Mouse (Mus musculus): Measurements from ENCODE around the gene Tmem236. TPM values are rescaled to one million over a fixed set of nuclear protein-coding genes. Genes with fewer than 3 reads are reported as not detected.

Gene Tmem236
- 229 TPM for polyA plus RNA-seq (2014; fragmentation: Illumina TruSeq; extraction: RNeasy Lipid Tissue Mini Kit (QIAGEN cat#74804); ENCODE audit: low read depth, low replicate concordance)

DNA sequence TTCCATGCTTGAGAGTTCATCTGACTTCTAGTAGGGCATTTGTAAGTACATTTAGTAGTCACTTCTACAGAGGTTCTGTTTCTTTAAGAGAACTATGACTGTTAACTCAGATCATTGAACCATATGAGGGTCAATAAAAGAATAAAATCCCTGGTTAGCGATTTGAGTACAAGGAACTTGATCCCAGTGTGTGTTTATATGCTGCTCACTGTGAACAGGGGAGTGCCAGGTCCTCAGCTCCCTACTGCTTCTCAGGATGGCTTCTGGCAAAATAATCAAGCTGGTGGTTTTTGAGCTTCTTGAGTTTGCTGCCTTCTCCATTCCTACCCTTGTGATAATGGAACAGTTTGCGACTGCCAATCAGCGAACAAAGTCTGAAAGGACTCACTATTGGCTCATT, at the start of gene Tmem236:
Tmem236 (plus strand) TSS at position 190 of the 400 bp plus-strand sequence.

DNA sequence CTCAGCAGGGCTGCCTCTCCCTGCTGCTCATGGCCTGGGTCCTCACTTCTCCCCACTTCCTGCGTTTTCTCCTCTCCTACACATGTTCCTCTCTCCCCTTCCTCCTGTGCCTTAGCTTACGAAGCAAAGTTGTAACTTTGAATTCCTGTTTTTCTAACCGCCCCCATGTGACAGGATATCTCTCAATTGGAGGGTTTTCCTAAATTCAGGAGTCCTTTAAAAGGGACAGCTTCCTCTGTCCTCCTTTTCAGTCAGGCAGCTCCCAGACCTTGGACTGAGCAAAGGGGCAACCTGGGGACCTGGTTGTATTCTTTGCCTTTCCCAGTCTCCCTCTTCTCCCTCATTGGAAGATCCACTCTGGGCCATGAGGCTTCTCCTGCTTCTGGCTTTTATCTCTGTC, 54.8 kb downstream of the Tmem236 start, which contains the start of gene Mrc1:
Mrc1 (plus strand) TSS at position 244 of the 400 bp plus-strand sequence.

Other genes starting within 250 kb of the Tmem236 start
- gene Hacd1, start 118.4 kb upstream of the Tmem236 start, polyA plus RNA-seq (2014; fragmentation: Illumina TruSeq; extraction: RNeasy Lipid Tissue Mini Kit (QIAGEN cat#74804); ENCODE audit: low read depth, low replicate concordance): 120 TPM
- gene Stam, start 100.4 kb upstream of the Tmem236 start, polyA plus RNA-seq (2014; fragmentation: Illumina TruSeq; extraction: RNeasy Lipid Tissue Mini Kit (QIAGEN cat#74804); ENCODE audit: low read depth, low replicate concordance): 157 TPM
- gene Mrc1, start 54.9 kb downstream of the Tmem236 start, polyA plus RNA-seq (2014; fragmentation: Illumina TruSeq; extraction: RNeasy Lipid Tissue Mini Kit (QIAGEN cat#74804); ENCODE audit: low read depth, low replicate concordance): 58.5 TPM
- gene Slc39a12, start 213.8 kb downstream of the Tmem236 start, polyA plus RNA-seq (2014; fragmentation: Illumina TruSeq; extraction: RNeasy Lipid Tissue Mini Kit (QIAGEN cat#74804); ENCODE audit: low read depth, low replicate concordance): not detected

All from sigmoid colon, adult 10 weeks (tissue).